ENCODE assay signal across 9 mouse cellular contexts in genomic region chrX:11826737-11827408, GRCm38 (mm10).
DNase-seq lines count a peak whose midpoint lies in the region; ATAC-seq and TF ChIP-seq lines count a peak whose summit lies in the region.
"Had no signal": no experiment of that assay in that cellular context is flagged by ENCODE, and none has a peak within 500 bp of the region (broad histone marks: within the 10 kb centered on the region; RNA-seq: fewer than 3 reads in every experiment).

No protein-coding gene starts in this region.

- intact Hi-C loops in gastrocnemius, adult 2 months (cut with DNase I), result no loop called here

- no peak for TF ChIP-seq CTCF in hindbrain, postnatal 0 days (IDR thresholded peaks at IDR 0.05; ENCODE audit: low read depth)
- TF ChIP-seq CTCF in gastrocnemius, adult 2 months (IDR thresholded peaks at IDR 0.05), result no peak

- WGBS in lung, embryonic 16.5 days, result 22% methylated on average over 20 of the region's 20 CpGs
- WGBS in embryonic facial prominence, embryonic 13.5 days, result 24% methylated on average over 20 of the region's 20 CpGs
- WGBS in hindbrain, postnatal 0 days, result 34% methylated on average over 20 of the region's 20 CpGs
- WGBS in neural tube, embryonic 13.5 days, result 20% methylated on average over 20 of the region's 20 CpGs

- H3K4me3 ChIP-seq in lung, embryonic 16.5 days (ENCODE audit: low read length), result no peak overlapping the region
- no peak overlapping the region for H3K4me3 ChIP-seq in embryonic facial prominence, embryonic 13.5 days
- no peak overlapping the region for H3K4me3 ChIP-seq in hindbrain, postnatal 0 days (ENCODE audit: low read length)
- no peak overlapping the region for H3K4me3 ChIP-seq in neural tube, embryonic 13.5 days
- no peak overlapping the region for H3K4me3 ChIP-seq in gastrocnemius, adult 2 months
- H3K4me3 ChIP-seq: megakaryocyte, embryonic 14.5 days had no signal

- no peak for DNase-seq in lung, postnatal 4 days
- peak; percentile 33 for DNase-seq in hindbrain, postnatal 0 days (ENCODE audit: low spot score)
- DNase-seq in gastrocnemius, adult 8-10 months (ENCODE audit: low spot score in 2 of 2), result no peak
- no peak for DNase-seq in gastrocnemius, adult 2 months
- no peak for DNase-seq in urinary bladder, postnatal 14 days (ENCODE audit: low spot score)

- no peaks in the 10 kb centered on the region for H3K27me3 ChIP-seq in lung, embryonic 16.5 days (ENCODE audit: control insufficient read depth, insufficient read depth, low read depth, low read length)
- peaks cover 23% of the 10 kb centered on the region for H3K27me3 ChIP-seq in embryonic facial prominence, embryonic 13.5 days
- H3K27me3 ChIP-seq in hindbrain, postnatal 0 days (ENCODE audit: insufficient read depth, low read length), result no peaks in the 10 kb centered on the region
- H3K27me3 ChIP-seq in neural tube, embryonic 13.5 days, result peaks cover 14% of the 10 kb centered on the region

- H3K9me3 ChIP-seq in lung, embryonic 16.5 days (ENCODE audit: control insufficient read depth, low read length), result no peaks in the 10 kb centered on the region
- H3K9me3 ChIP-seq in embryonic facial prominence, embryonic 13.5 days, result no peaks in the 10 kb centered on the region
- H3K9me3 ChIP-seq in hindbrain, postnatal 0 days (ENCODE audit: low read length), result no peaks in the 10 kb centered on the region
- H3K9me3 ChIP-seq in neural tube, embryonic 13.5 days, result no peaks in the 10 kb centered on the region

- H3K4me2 ChIP-seq in lung, embryonic 16.5 days (ENCODE audit: low read depth, low read length), result no peak overlapping the region
- peak overlapping the region; percentile 31 for H3K4me2 ChIP-seq in embryonic facial prominence, embryonic 13.5 days
- H3K4me2 ChIP-seq in hindbrain, postnatal 0 days (ENCODE audit: low read depth, low read length), result 0 out of 2 replicates have a peak overlapping the region, but pooled peaks have one; percentile 16
- H3K4me2 ChIP-seq in neural tube, embryonic 13.5 days, result peak overlapping the region; percentile 42

- peak; percentile 90 for ATAC-seq in lung, embryonic 16.5 days (ENCODE audit: low read depth)
- no peak for ATAC-seq in embryonic facial prominence, embryonic 13.5 days (ENCODE audit: insufficient number of reproducible peaks, insufficient read depth, low FRiP score, low TSS enrichment, low read depth)
- ATAC-seq in hindbrain, postnatal 0 days, result no peak; the same call in 1 of the 2 replicates
- ATAC-seq in neural tube, embryonic 13.5 days (ENCODE audit: low read depth), result peak; percentile 79

- H3K36me3 ChIP-seq in lung, embryonic 16.5 days (ENCODE audit: control insufficient read depth, insufficient read depth, low read length), result no peaks in the 10 kb centered on the region
- no peaks in the 10 kb centered on the region for H3K36me3 ChIP-seq in embryonic facial prominence, embryonic 13.5 days
- no peaks in the 10 kb centered on the region for H3K36me3 ChIP-seq in hindbrain, postnatal 0 days (ENCODE audit: insufficient read depth, low read length)
- H3K36me3 ChIP-seq in neural tube, embryonic 13.5 days, result no peaks in the 10 kb centered on the region

- H3K4me1 ChIP-seq in lung, embryonic 16.5 days (replicated peaks; ENCODE audit: control insufficient read depth, insufficient read depth, low read length), result 0 out of 2 replicates have a peak, but pooled peaks cover 3% of the 10 kb centered on the region
- no peaks in the 10 kb centered on the region for H3K4me1 ChIP-seq in embryonic facial prominence, embryonic 13.5 days
- no peaks in the 10 kb centered on the region for H3K4me1 ChIP-seq in hindbrain, postnatal 0 days (ENCODE audit: insufficient read depth, low read length)
- H3K4me1 ChIP-seq in neural tube, embryonic 13.5 days (replicated peaks), result peaks cover 13% of the 10 kb centered on the region

- no peak overlapping the region for H3K9ac ChIP-seq in lung, embryonic 16.5 days (ENCODE audit: low read length)
- H3K9ac ChIP-seq in embryonic facial prominence, embryonic 13.5 days, result no peak overlapping the region
- H3K9ac ChIP-seq in hindbrain, postnatal 0 days (replicated peaks; ENCODE audit: low read length), result no peak overlapping the region
- no peak overlapping the region for H3K9ac ChIP-seq in neural tube, embryonic 13.5 days

- peak overlapping the region; percentile 1; the same call in 1 of the 2 replicates for H3K27ac ChIP-seq in lung, embryonic 16.5 days (ENCODE audit: low read length)
- no peak overlapping the region for H3K27ac ChIP-seq in embryonic facial prominence, embryonic 13.5 days
- no peak overlapping the region for H3K27ac ChIP-seq in hindbrain, postnatal 0 days
- H3K27ac ChIP-seq in neural tube, embryonic 13.5 days (replicated peaks), result peak overlapping the region; percentile 65
- H3K27ac ChIP-seq in gastrocnemius, adult 2 months, result no peak overlapping the region

Comparison
In these comparisons a context has a peak if more than half of its experiments do, and no peak if none do; other contexts are left out.
1. ATAC-seq: peak in lung, embryonic 16.5 days (single experiment) and neural tube, embryonic 13.5 days (single experiment); none in embryonic facial prominence, embryonic 13.5 days (single experiment) and hindbrain, postnatal 0 days (single experiment).
2. H3K27ac ChIP-seq: peak in lung, embryonic 16.5 days (single experiment) and neural tube, embryonic 13.5 days (single experiment); none in embryonic facial prominence, embryonic 13.5 days (single experiment), hindbrain, postnatal 0 days (single experiment) and gastrocnemius, adult 2 months (single experiment).